Mouse (Mus musculus) Muller cell, postnatal 12 days (primary cell): ENCODE results near the gene Boc.

Experiments
- DNase-seq: peaks from one replicate; pipeline ENCODE4 v3.0.0-alpha.2; 2015; ENCODE audit errors: inconsistent ontology term

The Boc gene

DNA sequence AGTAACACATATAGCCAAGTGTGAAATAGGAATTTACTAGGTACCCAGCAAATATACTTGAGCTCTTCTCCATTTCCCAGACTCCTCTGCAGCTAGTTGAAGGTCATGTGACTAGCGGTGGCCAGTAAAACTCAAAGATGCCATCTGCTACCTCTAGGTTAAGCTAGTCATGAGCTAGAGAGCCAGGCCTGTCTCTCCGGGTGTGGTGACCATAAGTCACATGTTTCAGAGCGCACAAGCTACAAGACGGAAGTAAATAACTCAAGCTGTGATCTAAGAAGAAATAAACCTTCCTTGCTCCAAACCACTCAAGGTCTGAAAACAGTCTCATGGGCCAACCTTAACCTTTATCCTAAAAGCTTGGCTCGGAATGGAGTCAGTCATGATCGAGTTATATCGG lies 29.7 kb downstream of the Boc start:
- DNase-seq = no peak

GRCm38 (mm10) chr16:44527218-44527905 lies 31.3 kb downstream of the Boc start:
- no peak for DNase-seq

- peak; percentile 63 for DNase-seq
These were observed 32.0 kb downstream of the Boc start for GRCm38 (mm10) chr16:44526689-44527088.

DNA sequence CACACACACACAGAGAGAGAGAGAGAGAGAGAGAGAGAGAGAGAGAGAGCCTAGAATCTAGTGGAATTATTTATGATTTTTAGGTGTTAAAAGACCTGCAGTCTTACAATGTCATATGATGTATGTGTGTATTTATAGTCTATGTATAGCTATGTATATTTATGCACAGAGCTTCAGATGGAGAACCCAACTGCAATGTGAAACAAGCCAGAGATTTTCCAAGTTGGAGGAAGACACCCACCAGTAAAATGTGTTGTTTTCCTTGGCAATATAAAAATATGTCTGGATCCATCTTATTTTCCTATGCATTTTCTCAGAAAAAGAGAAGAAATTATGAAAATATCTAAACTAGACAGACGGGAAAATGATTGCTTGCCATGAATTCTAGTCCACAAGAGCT lies 32.7 kb downstream of the Boc start:
- DNase-seq = no peak

DNA sequence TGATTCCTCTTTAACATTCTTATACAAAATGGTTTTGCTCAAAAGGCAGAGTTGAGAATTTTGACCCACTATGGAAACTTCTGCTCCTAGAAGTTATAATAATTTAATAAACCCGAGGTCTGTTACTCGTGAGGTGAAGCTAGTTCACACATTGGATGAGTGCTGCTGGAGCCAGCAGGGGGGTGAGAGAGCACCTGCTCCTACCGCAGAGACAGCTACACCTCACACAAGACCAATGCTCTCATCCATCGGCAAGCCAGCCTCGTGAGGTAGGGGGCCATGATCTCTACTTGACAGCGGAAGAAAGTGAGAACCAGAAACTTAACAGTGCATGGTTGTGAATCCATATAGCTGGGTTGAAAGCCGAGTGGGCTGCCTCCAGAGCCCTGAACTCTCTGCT lies 35.1 kb downstream of the Boc start:
- no peak for DNase-seq

DNA sequence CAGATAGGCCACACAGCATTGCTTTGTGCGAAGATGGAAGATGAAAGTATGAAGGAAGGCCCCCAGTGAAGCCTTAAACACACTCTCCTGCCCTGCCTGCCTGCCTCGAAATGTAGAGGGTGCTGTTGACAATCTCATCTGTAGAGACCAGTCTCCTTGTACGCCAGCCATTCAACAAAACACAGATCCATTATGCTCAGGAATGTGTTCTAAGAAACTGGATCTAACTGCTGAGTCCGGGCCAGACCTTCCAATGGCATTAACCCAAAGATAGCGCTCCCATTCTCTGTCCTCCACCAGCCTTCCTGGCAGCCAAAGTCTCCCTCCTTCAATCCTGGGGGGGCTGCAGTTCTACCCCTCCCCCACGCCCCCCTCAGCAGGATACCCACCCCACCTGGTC lies 42.2 kb downstream of the Boc start:
- DNase-seq = peak; percentile 54

DNA sequence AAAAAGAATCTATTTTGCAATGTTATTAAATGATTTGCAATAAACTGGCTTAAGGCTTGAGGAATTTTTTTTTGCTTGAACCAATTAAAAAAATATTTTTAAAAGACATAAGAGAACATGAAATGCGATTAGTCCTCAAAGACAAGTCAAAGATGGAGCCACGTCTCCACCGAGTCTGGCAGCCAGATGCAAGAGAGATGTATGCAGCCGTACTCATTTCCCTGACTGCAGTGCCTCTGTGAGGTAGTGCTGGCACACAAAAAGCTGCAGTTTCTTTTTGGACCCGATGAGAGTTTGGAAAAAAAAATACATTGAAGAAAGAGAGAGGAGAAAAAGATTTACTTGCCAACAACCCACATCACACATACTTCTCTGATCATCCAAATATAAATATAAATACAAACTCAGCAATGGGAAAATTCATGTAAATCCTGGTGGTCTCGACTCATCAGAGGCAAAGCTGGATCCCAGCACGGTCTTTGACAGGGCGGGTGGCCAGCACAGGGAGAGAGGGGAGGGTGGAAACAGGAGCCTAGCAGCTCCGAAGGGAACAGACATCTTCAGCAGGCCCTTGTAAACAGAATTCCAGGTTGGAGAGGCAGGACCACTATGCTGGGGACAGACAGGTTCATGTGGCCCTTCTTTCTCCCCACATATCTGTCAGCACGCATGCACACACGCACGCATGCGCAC lies 48.0 kb downstream of the Boc start:
- DNase-seq = no peak

DNA sequence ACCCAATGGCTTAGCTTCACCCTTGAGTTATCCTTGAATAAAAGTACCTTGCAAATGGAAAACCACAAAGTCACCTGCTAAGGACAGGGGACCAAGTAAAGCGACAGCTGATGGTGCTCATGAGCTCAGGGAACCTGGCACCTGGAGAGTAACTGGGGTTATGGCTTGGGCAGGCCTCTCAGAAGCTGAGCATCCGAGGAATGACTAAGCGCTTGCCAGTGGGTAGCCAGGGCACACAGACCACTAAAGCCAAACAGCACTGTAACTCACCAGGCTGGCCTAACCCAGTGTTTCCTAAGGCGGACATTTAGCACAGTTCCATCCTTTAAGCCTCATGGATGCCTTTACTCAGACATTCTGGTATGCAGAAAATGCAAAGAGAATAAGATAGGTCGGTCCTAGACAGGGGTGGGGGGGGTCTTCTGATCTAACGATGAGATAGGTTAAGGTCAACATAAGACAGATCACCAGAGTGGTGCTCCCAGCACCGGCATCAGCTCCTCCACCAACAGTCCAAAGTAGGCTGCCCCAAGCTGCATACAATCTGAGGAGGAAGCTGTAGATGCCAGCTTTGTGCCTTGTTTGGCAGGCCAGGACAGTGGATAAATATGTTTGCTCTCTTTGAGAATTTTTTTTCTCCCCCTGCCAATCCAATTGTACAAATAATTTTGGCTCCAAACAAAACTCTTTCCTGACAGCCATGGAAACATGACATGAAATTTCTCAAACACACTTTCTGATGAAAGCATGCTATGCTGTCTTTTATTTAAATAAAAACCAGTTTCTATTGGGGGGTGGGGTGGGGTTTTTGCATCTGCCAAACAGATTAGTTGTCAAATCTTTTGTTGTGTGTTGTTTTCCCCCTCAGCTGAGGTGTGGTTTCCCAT lies 49.0 kb downstream of the Boc start:
- peak; percentile 54 for DNase-seq

DNA sequence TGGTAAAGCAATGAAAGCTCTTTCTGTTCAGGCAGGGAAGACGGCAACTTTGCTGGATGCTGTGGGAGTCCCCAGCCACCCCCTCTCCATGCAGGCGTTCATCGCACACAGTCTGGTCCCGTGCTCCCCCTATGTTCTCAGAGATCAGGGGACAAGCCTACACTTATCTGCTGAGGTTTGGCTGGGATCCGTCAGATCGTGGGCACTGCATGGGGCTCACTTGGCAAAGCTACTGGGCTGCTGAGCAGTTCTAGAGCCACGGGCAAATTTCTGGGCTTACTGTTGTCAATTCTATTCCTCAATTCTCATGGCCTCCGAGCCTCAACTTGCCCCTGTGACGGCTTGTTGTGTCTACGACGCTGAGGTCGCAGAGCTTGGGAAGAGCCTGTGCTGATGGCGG lies 49.9 kb downstream of the Boc start:
- DNase-seq = no peak

- no peak for DNase-seq
These were observed 50.7 kb downstream of the Boc start for GRCm38 (mm10) chr16:44508025-44508424.

DNA sequence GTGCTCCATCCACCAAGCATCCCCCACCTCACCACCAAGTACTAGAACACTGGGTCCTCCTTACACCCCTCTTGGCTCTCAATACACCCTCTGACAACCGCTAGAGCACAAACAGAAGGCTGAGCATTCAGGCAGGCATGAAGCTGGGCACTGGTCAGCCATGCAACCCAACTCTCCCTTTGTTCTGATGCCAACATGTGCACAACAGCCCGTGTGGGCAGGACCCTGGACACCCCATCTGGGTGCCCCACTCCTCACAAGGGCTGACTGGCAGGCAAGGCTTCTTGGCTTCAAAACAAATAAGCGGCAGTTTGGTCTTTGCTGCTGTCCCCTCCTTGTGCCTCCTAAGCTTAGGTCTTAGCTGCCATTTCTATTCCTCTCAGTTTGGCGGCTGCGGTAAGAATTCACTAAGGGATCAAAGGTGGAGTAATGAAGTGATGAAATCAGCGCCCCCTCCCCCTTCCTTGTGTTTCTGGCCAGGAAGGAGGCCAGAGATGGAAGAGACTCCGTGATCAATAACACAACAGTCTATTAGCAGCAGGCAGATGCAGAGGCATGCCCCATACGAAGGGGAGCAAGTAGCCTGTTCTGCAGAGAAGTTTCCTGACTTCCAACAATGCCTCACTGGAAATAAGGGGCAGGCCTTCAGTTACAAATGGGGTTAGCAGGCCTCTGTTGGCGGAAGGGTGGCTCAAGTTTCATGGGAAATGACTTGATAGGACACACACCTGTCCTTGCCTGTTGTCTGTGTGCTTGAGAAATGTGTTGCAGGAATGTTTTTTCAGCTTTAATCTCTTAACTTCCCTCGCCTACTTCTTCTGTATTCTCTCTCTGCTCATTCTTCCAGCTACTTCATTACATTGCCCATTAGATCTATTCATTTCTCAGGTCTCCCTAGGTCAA lies 51.4 kb downstream of the Boc start:
- no peak for DNase-seq

- no peak for DNase-seq
These were observed 53.5 kb downstream of the Boc start for GRCm38 (mm10) chr16:44505243-44505642.

GRCm38 (mm10) chr16:44502895-44503575 lies 55.7 kb downstream of the Boc start:
- DNase-seq = no peak

DNA sequence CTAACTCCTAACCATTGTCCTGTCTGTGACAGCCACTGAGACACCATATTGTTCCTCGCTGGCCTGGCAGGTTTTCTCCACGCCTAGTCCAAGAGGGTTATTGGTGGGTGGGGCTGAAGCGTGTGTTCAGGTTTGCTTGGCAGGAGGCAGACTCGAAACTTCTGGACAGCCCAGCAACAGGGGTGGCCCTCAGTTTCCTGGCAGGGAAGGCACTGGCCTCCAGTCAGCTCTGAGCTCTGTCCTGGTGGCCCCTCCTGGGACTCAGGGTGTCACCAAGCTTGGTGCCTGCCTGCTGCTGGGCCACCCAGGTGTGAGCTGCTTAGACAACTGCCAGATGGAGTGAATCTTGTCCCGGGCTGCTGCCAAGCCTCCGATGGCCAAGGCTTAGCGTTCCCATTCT lies 56.4 kb downstream of the Boc start:
- no peak for DNase-seq

DNA sequence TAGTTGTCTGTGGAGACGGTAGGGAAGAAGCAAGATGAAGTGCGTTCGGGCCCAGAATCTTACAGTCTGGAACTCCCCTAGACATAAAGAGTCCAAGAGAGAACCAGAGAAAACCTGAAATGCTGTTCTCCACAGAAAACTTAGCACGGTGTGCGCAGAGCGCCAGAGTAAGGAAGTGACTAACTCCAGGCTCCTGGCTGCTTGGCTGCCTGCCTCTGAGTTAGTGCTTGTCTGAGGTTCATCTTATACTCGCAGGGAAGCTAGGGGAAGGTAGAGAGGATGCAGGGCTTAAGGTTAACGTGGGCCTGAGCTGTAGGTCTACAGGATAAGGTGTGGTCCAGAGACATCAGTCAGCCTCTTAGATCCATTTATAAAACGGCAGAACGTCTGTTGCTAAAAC lies 56.9 kb downstream of the Boc start:
- DNase-seq = no peak

GRCm38 (mm10) chr16:44498447-44498846 lies 60.2 kb downstream of the Boc start:
- no peak for DNase-seq

DNA sequence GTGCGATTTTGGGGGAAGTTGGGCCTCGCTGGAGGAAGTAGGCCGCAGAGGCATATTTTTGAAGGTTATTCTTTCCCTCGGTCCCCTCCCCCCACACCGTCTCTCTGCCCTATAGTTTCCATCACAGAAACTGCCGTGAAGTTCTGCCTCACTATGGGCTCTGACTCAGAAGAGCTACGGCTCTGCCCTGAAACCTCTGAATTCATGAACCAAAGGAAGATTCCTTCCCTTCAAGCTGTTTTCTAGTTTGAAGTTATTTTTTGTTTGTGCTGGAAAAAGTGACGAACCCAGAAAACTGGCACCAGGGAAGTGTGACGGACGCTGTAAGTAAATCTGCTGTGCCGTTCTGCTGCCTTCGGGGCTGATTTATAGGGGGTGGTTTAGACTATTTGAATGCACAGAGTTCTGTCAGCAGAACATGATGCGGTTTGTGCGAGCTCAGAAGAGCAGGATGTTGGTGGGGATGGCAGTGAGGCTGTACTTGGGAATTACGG lies 61.7 kb downstream of the Boc start:
- DNase-seq = no peak

- DNase-seq = peak; percentile 83
These were observed 64.1 kb downstream of the Boc start for GRCm38 (mm10) chr16:44494441-44495108.

GRCm38 (mm10) chr16:44493868-44494267 lies 64.8 kb downstream of the Boc start:
- peak; percentile 79 for DNase-seq

GRCm38 (mm10) chr16:44492706-44493105 lies 66.0 kb downstream of the Boc start:
- no peak for DNase-seq
